Mouse (Mus musculus) heart, embryonic 14.5 days (tissue): ENCODE measurements around the gene Papolb. TPM values are rescaled to one million over a fixed set of nuclear protein-coding genes. Genes with fewer than 3 reads are reported as not detected.

Experiments
- ATAC-seq: fragments of 200-750 bp; cut with Nextera tagmentation; 2 replicates; pipeline ENCODE4 v1.8.0; 2017; ENCODE audit warnings: low read depth, moderate TSS enrichment; ENCODE audit not compliant: insufficient number of reproducible peaks, insufficient read depth, low FRiP score
- H3K27ac ChIP-seq, 2 experiments: fragments of 200-500 bp in 1 of 2; fragments of 300-500 bp in 1 of 2; sonication (generic) in 1 of 2; replicated peaks in 1 of 2; 2 replicates each; pipeline ENCODE4 v1.5.1; 2012 to 2014; ENCODE audit warnings: low read depth in 2 of 2, low read length in 2 of 2, control low read depth in 1 of 2, mild to moderate bottlenecking in 1 of 2, mixed read lengths in 1 of 2; ENCODE audit not compliant: control insufficient read depth in 1 of 2, insufficient read depth in 1 of 2
- H3K27me3 ChIP-seq: fragments of 300-500 bp; sonication (generic); 2 replicates; pipeline ENCODE4 v1.6.1; 2014; ENCODE audit warnings: mild to moderate bottlenecking, low read length, control low read depth; ENCODE audit not compliant: control insufficient read depth, insufficient read depth
- H3K36me3 ChIP-seq: fragments of 300-500 bp; sonication (generic); 2 replicates; pipeline ENCODE4 v1.6.1; 2014; ENCODE audit warnings: mild to moderate bottlenecking, control low read depth, low read length, mixed read lengths; ENCODE audit not compliant: control insufficient read depth, insufficient read depth
- H3K4me1 ChIP-seq, 2 experiments: fragments of 200-500 bp in 1 of 2; fragments of 300-500 bp in 1 of 2; sonication (generic) in 1 of 2; 2 replicates each; pipeline ENCODE4 v1.6.1; 2012 to 2014; ENCODE audit warnings: low read length in 2 of 2, control low read depth in 1 of 2, mixed read lengths in 1 of 2; ENCODE audit not compliant: control insufficient read depth in 2 of 2, insufficient read depth in 2 of 2
- H3K4me2 ChIP-seq: fragments of 300-500 bp; sonication (generic); 2 replicates; pipeline ENCODE4 v1.6.1; 2014; ENCODE audit warnings: mild to moderate bottlenecking, low read length
- H3K4me3 ChIP-seq, 2 experiments: fragments of 200-500 bp in 1 of 2; fragments of 300-500 bp in 1 of 2; sonication (generic) in 1 of 2; 2 replicates each; pipeline ENCODE4 v1.5.1; 2012 to 2014; ENCODE audit warnings: low read length in 2 of 2, mild to moderate bottlenecking in 2 of 2, control low read depth in 1 of 2, low read depth in 1 of 2, moderate library complexity in 1 of 2; ENCODE audit not compliant: control insufficient read depth in 1 of 2, insufficient read depth in 1 of 2
- H3K9ac ChIP-seq: fragments of 300-500 bp; sonication (generic); 2 replicates; pipeline ENCODE4 v1.6.1; 2014; ENCODE audit warnings: mild to moderate bottlenecking, low read length
- H3K9me3 ChIP-seq: fragments of 300-500 bp; sonication (generic); 2 replicates; pipeline ENCODE4 v1.6.1; 2016; ENCODE audit warnings: low read length, control low read depth; ENCODE audit not compliant: control insufficient read depth
- WGBS: fragments of 180-500 bp; shearing (Covaris S2); extraction: QIAGEN DNeasy Blood & Tissue Kit; methylation state at CpG from one replicate; pipeline ENCODE4 v1.1.7; 2014; 5-methylcytosine and 5-hydroxymethylcytosine counted together
- polyA plus RNA-seq: library from polyadenylated mRNA; unstranded; fragments of >200 nt; fragmentation: Nextera tagmentation; extraction: Ambion mirVana; gene quantifications from 2 replicates; pipeline ENCODE4 v1.2.1, GENCODE M21; 2014

Gene Papolb
- polyA plus RNA-seq, 1 experiment from 2014 or later: 0.31 TPM

DNA sequence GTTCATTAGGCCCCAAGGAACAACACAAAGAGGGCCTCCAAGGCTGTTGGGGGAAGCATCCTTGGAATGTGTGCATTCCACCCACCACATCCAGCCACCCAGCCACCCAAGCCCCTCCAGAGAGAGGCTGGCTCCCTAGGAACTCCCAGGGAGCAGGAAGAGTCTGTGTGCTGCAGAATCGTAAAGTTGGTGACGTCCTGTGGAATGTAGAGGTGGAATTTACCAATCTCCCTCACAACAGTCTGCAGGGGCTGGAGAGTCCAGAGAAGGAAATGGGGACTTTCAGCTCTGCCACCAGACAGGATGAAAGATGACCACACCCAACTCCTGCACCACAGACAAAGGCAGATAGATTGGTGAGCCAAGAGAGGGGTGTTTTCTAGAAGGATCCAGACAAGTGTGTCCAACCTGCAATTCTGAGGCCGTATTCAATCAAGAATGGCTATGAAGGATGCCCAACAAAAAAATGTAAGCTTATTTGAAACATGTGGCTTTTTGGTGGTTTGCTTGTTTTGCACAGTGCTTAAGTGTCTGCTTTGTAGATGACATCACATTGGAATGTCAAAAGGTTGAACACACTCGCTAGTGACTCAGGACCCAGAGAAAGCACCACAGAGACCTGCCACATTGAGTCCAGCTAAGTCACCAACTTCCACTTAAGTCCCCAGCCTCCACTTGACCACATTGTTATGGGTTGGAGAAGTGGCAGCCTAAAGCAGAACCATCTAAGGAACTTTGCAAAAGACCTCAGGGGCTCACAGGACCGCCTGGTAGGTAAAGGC lies 15.3 kb upstream of the Papolb start:
- WGBS: 45% methylated on average over 5 of the region's 5 CpGs
- no peak for ATAC-seq
- Histone ChIP-seq H3K27me3 (no peaks in the 10 kb centered on the region), H3K36me3 (no peaks in the 10 kb centered on the region), H3K27ac (peak overlapping the region in 1 of 2 experiments; percentile 10; a peak in 1 of 4 replicates), H3K4me3 (no peak overlapping the region), H3K4me1 (peaks cover 36 to 53% of the 10 kb centered on the region in 2 experiments), H3K9ac (peak overlapping the region; percentile 27; the same call in 1 of the 2 replicates), H3K4me2 (peak overlapping the region; percentile 6; the same call in 1 of the 2 replicates), H3K9me3 (no peaks in the 10 kb centered on the region)

DNA sequence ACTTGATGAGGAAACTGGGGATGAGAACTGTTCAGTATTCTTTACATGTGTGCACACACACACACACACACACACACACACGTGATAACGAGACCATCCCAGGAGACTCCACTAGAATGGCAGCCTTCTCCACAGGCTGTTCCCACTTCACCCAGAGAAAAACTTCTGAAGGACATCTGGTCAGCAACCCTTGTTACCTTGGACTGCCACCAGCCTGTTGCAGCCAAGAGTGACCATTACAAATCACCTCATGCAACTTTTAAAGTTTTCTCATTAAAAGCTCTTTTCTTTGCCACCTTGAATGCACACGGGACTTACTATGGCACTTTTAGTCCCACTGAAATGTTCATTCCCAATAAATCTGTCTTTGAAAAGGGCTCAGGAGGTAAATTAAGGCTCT lies 7.4 kb upstream of the Papolb start:
- Histone ChIP-seq H3K9me3 (no peaks in the 10 kb centered on the region), H3K4me1 (peaks cover 22 to 26% of the 10 kb centered on the region in 2 experiments), H3K27ac (no peak overlapping the region), H3K36me3 (no peaks in the 10 kb centered on the region), H3K9ac (no peak overlapping the region), H3K4me3 (no peak overlapping the region), H3K4me2 (no peak overlapping the region), H3K27me3 (no peaks in the 10 kb centered on the region)
- 86% methylated on average over 3 of the region's 3 CpGs for WGBS
- no peak for ATAC-seq

DNA sequence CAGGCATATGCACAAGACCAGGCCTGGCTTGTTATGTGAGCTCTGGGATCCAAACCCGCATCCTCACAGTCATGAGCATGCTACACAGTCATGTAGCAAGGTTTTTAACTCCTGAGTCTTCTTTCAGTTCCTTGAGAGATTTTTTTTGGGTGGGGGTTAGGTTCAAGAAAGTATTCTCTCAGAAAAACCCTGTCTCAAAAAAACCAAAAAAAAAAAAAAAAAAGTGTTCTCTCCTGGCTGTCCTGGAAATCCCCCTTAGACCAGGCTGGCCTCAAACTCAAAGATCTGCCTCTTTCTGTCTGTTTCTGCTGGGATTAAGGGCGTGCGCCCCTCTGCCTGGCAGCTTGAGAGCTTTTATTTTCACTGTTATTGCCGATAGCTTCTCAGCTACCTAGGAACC lies 5.5 kb upstream of the Papolb start:
- H3K4me3 ChIP-seq: no peak overlapping the region
- ATAC-seq: no peak
- H3K27ac ChIP-seq: 0 out of 4 replicates have a peak overlapping the region, but pooled peaks of 1 of the 2 experiments have one; percentile 19

DNA sequence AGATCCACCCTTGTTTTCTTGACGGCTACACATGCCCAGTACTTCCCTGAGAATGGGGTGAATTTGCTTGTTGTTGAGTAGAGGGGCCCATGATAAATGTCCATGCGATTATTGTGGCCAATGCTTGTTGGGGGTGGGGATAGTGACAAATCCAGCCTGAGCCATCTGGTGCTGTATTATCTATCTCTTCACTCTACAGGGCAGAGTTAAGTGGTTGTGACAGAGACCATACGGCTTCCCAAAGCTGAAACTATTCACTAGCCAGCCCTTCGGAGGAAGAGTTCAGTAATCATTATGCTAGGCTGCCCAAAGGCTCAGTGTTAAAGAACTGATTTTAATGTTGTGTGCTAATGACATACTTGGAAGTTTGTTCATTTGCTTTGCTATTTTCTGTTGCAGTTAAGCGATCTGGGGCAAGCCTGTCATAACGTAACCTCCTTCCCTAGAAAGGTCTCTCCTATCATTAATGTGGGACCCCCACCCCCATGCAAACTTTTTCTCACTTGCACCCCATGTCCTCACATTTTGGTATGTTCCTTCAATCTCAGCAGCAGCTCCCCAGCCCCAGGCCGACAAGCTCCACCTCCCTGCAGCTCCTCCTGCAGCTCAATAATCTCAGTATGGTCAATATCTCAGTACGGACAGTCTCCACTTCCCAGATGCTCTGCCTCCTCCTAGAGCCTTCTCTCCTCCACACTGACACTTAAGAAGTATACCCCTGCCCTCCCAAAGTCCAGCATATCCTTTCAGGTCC lies 5.0 kb downstream of the Papolb start:
- Histone ChIP-seq H3K9me3 (0 out of 2 replicates have a peak, but pooled peaks cover 3% of the 10 kb centered on the region), H3K36me3 (no peaks in the 10 kb centered on the region), H3K4me3 (no peak overlapping the region), H3K4me1 (peaks cover 7 to 22% of the 10 kb centered on the region in 2 experiments), H3K27me3 (peaks cover 5% of the 10 kb centered on the region; the same call in 1 of the 2 replicates), H3K9ac (no peak overlapping the region; the same call in 1 of the 2 replicates), H3K27ac (peak overlapping the region in 1 of 2 experiments; percentile 33; a peak in 1 of 4 replicates), H3K4me2 (no peak overlapping the region)
- no peak for ATAC-seq
- WGBS: 34% methylated on average over 8 of the region's 8 CpGs

More for the DNA sequence above, 5.5 kb upstream of the Papolb start:
- Histone ChIP-seq H3K36me3 (no peaks in the 10 kb centered on the region), H3K4me2 (no peak overlapping the region), H3K9me3 (no peaks in the 10 kb centered on the region), H3K27me3 (no peaks in the 10 kb centered on the region), H3K4me1 (peaks cover 14 to 16% of the 10 kb centered on the region in 2 experiments), H3K9ac (no peak overlapping the region)
- 74% methylated on average over 4 of the region's 4 CpGs for WGBS

DNA sequence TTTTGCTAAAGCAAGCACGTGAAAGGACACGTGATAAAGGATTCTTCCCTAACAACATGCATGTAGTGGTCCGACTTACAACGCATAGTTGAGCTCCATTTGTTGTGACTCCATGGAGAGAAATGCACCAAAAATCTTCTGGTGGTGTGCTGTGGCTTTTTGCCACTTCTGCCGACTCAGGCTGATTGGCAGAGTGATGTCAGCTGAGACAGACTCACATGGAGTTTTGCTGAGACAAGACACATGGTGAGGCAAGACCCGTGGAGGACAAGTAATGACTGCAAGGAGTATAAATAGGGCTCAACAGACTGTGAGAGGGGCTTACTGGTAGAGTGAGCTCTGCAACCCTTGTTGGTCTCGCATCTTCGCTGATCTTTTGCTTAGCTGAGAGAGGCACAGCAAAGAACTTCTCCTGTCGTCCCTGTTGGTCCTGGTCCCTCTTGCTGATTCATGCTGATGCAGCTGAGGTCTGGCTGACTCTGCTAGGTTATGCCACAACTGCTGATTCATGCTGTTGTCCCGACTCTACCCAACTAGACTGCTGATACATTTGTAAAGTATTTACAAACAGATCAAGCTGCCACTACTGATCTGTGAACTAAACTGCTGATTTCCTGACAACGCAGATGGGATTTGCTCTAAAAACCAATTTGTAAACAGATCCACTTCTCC lies 8.5 kb downstream of the Papolb start:
- no peaks in the 10 kb centered on the region for H3K36me3 ChIP-seq
- H3K4me2 ChIP-seq: no peak overlapping the region
- H3K9ac ChIP-seq: no peak overlapping the region
- WGBS: 80% methylated on average over 11 of the region's 11 CpGs
- no peak overlapping the region for H3K27ac ChIP-seq
- no peaks in the 10 kb centered on the region for H3K27me3 ChIP-seq
- no peak for ATAC-seq
- H3K4me1 ChIP-seq: peaks cover 20 to 34% of the 10 kb centered on the region in 2 experiments
- no peaks in the 10 kb centered on the region for H3K9me3 ChIP-seq
- no peak overlapping the region for H3K4me3 ChIP-seq

DNA sequence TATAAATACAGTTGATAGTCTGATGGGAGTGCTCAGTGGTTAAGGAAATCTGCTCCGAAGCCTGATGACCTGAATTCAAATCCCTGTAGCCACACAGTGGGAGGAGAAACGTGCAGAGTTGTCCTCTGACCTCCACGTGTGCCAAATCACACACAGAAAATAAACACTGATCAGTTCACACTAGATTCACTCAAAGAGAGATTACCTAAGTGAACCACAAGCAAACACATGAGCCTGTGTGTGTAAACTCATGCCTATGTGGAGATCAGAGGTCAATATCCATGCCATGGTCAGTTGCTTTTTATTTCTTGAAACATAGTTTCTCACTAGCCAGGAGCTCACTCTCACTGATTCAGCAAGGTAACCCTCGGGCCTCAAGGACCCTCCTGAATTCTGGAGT lies 9.5 kb downstream of the Papolb start:
- H3K27ac ChIP-seq: no peak overlapping the region
- no peak for ATAC-seq
- peaks cover 19 to 25% of the 10 kb centered on the region in 2 experiments for H3K4me1 ChIP-seq
- WGBS: 79% methylated on average over 4 of the region's 4 CpGs
- no peak overlapping the region for H3K4me3 ChIP-seq
- H3K9me3 ChIP-seq: no peaks in the 10 kb centered on the region
- no peak overlapping the region for H3K9ac ChIP-seq
- H3K4me2 ChIP-seq: no peak overlapping the region
- no peaks in the 10 kb centered on the region for H3K27me3 ChIP-seq
- H3K36me3 ChIP-seq: no peaks in the 10 kb centered on the region

DNA sequence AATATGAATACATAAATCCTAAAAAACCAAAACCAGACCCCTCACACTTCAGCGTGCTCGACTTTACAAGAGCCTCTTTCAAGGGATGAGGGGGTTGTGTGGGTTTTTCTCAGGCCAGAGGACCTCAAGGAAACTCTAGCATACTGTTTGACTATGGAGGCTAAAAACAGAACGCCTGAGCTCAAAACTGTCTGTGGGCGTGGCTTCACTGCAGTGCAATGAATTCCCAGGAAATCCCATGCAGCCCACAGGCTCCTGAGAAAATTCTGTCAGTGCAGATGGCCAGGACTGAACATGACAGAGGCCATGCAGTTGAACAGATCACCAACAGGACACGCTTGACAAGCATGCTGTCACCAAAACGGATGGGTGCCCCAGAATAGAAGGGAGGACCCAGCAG lies 10.9 kb downstream of the Papolb start:
- Histone ChIP-seq H3K9me3 (no peaks in the 10 kb centered on the region), H3K36me3 (no peaks in the 10 kb centered on the region), H3K9ac (peak overlapping the region; percentile 21; the same call in 1 of the 2 replicates), H3K4me3 (no peak overlapping the region), H3K27ac (peak overlapping the region; percentile 1 to 64; a peak in 3 of 4 replicates), H3K4me2 (0 out of 2 replicates have a peak overlapping the region, but pooled peaks have one; percentile 16), H3K4me1 (peaks cover 13 to 15% of the 10 kb centered on the region in 2 experiments), H3K27me3 (no peaks in the 10 kb centered on the region)
- ATAC-seq: peak; percentile 44; the same call in 1 of the 2 replicates
- WGBS: 36% methylated on average over 6 of the region's 6 CpGs
